Mouse (Mus musculus) limb, embryonic 13.5 days (tissue): ENCODE results near the gene Tubgcp3. TPM values are rescaled to one million over a fixed set of nuclear protein-coding genes. Genes with fewer than 3 reads are reported as not detected.
A peak's percentile ranks its signal among the peaks of the same experiment; 100 is the strongest.

ENCODE experiments used
- ATAC-seq: fragments of 200-750 bp; cut with Nextera tagmentation; 2 replicates; pipeline ENCODE4 v1.8.0; 2017; ENCODE audit warnings: low read depth, moderate number of reproducible peaks, moderate TSS enrichment; ENCODE audit not compliant: low FRiP score
- H3K27ac ChIP-seq: fragments of 300-500 bp; sonication (generic); 2 replicates; pipeline ENCODE4 v1.5.1; 2015; ENCODE audit warnings: inconsistent platforms, mild to moderate bottlenecking, moderate library complexity
- H3K27me3 ChIP-seq: fragments of 300-500 bp; sonication (generic); 2 replicates; pipeline ENCODE4 v1.6.1; 2015; ENCODE audit warnings: mild to moderate bottlenecking, inconsistent platforms
- H3K36me3 ChIP-seq: fragments of 300-500 bp; sonication (generic); 2 replicates; pipeline ENCODE4 v1.6.1; 2015; ENCODE audit warnings: inconsistent platforms, mild to moderate bottlenecking, moderate library complexity
- H3K4me1 ChIP-seq: fragments of 300-500 bp; sonication (generic); 2 replicates; pipeline ENCODE4 v1.6.1; 2015; ENCODE audit warnings: inconsistent platforms
- H3K4me2 ChIP-seq: fragments of 300-500 bp; sonication (generic); replicated peaks from 2 replicates; pipeline ENCODE4 v1.6.1; 2015; ENCODE audit warnings: inconsistent platforms, mild to moderate bottlenecking, moderate library complexity
- H3K4me3 ChIP-seq: fragments of 300-500 bp; sonication (generic); 2 replicates; pipeline ENCODE4 v1.5.1; 2015; ENCODE audit warnings: moderate library complexity, mild to moderate bottlenecking, inconsistent platforms
- H3K9ac ChIP-seq: fragments of 300-500 bp; sonication (generic); 2 replicates; pipeline ENCODE4 v1.6.1; 2015; ENCODE audit warnings: mild to moderate bottlenecking, inconsistent platforms
- H3K9me3 ChIP-seq: fragments of 300-500 bp; sonication (generic); 2 replicates; pipeline ENCODE4 v1.6.1; 2016; ENCODE audit warnings: inconsistent platforms
- WGBS: fragments of 180-500 bp; shearing (Covaris S2); methylation state at CpG from one replicate; pipeline ENCODE4 v1.1.7; 2015; 5-methylcytosine and 5-hydroxymethylcytosine counted together
- polyA plus RNA-seq: library from polyadenylated mRNA; unstranded; fragments of >200 nt; fragmentation: Nextera tagmentation; extraction: Ambion mirVana; gene quantifications from 2 replicates; pipeline ENCODE4 v1.2.1, GENCODE M21; 2015

The Tubgcp3 gene
- 36.3 and 40.7 TPM in 2 replicates for polyA plus RNA-seq

DNA sequence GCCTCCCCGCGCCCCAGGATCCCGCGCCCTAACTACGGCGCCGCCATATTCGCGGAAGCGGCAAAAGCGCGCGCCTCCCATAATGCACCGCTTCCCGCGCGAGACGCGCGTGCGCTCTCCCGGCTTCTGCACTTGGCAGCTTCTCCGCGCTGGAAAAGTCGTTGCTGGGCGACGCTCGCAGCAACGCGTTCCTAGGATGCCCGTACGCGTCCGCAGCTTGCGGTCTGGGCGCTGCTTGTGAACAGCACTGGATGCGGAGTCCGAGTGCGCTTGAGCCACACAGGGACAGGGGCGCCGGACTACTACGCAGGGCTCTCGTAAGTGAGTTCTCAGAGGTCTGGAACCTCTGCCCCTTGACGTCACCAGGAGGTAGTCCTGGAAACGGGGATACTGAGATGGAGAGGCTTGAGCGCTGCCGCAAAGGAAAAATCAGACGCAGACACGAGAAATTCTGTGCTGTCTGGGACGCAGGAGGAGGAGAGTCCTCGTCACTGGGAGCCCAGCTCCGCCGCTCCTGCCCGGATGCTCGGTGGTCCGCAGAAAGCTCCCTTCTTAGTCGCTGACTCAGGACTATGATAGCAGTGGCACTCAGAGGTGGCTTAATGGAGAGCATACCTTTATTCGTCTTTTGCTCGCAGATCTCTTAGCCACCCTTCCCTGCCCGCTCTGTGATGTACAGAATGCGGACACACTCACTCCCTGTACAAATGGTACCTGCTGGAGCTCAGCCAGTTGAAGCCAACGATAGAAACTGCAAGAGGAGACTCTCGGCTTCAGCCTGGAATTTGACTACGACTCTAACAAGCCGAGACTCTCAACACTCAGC, at the start of gene Tubgcp3:
Gene Tubgcp3 (minus strand): TSS at position 193 of the 826 bp plus-strand sequence.
- H3K4me1 ChIP-seq = peaks cover 15% of the 10 kb centered on the region
- peak; percentile 94 for ATAC-seq
- peak within 1 kb of the TSS; percentile 85 for H3K4me2 ChIP-seq
- WGBS = under 1% methylated on average over 65 of the region's 65 CpGs
- no peaks in the 10 kb centered on the region for H3K9me3 ChIP-seq
- H3K27ac ChIP-seq = peak within 1 kb of the TSS; percentile 44
- H3K9ac ChIP-seq = peak within 1 kb of the TSS; percentile 95
- no peaks in the 10 kb centered on the region for H3K27me3 ChIP-seq
- peak within 1 kb of the TSS; percentile 93 for H3K4me3 ChIP-seq
- H3K36me3 ChIP-seq = peaks cover 5% of the 10 kb centered on the region

- H3K9me3 ChIP-seq = no peaks in the 10 kb centered on the region
- H3K27ac ChIP-seq = no peak overlapping the region
- H3K9ac ChIP-seq = no peak overlapping the region
- no peak overlapping the region for H3K4me2 ChIP-seq
- no peaks in the 10 kb centered on the region for H3K36me3 ChIP-seq
- ATAC-seq = no peak
- WGBS = 77% methylated on average over 9 of the region's 9 CpGs
- peaks cover 4% of the 10 kb centered on the region; the same call in 1 of the 2 replicates for H3K4me1 ChIP-seq
- H3K27me3 ChIP-seq = no peaks in the 10 kb centered on the region
- no peak overlapping the region for H3K4me3 ChIP-seq
Measured at GRCm38 (mm10) chr8:12719091-12719490, 47.0 kb upstream of the Tubgcp3 start.

DNA sequence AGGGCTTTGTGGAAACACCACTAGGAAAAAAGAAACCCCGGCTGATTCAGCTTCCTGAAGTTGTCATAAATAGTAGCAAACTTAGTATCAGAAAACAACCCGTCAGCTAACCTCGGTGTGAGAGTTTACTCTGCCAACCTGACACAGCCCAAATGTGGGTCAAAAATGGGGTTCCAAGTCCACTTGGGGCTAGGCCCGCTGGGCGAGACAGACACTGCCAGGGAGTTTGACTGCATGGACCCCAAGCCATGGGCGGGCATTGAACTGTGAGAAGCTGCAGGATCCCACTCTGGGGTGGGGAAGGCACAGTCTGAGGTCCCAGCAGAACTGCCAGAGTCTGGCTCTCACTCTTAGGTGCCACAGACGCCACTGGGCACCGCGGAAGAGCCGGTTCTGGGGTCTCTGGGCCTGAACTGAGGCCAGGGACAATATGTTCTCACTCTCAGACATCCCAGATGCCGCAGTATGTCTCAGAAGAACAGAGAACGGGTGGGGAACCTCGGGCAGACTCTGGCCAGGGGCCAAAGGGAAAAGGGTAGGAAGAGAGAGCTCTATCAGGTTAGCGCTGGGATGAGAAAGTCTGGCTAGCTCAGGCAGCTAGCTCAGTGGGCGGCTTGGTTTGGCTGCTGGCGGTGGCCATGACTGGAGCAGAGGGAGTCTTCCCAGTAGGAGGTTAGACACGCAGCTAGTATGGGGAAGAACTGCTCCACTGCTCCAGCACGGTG, 44.0 kb upstream of the Tubgcp3 start:
- Histone ChIP-seq H3K36me3 (no peaks in the 10 kb centered on the region), H3K9ac (no peak overlapping the region), H3K4me3 (no peak overlapping the region), H3K27me3 (no peaks in the 10 kb centered on the region), H3K4me1 (peaks cover 4% of the 10 kb centered on the region; the same call in 1 of the 2 replicates), H3K27ac (no peak overlapping the region), H3K4me2 (no peak overlapping the region), H3K9me3 (no peaks in the 10 kb centered on the region)
- 84% methylated on average over 18 of the region's 18 CpGs for WGBS
- no peak for ATAC-seq

DNA sequence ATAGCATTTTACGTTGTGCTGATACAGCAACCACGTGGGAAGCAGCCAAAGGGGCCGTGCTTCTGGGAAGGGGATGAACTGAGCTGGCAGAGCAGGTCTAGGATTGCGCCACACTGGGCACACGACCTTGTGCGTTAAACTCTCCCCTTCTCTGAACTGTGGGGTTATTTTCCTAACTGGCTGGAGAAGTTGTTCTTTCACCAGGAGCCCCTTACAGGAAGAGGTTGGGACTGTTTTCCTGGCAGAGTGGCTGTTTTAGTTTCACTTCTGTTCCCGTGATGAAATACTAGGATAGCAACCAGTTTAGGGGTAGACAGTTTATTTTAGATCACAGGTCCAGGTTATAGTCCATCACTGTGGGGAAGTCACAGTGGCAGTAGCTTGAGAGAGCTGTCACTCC, 39.6 kb upstream of the Tubgcp3 start:
- H3K4me3 ChIP-seq = no peak overlapping the region
- ATAC-seq = no peak
- 76% methylated on average over 7 of the region's 7 CpGs for WGBS

DNA sequence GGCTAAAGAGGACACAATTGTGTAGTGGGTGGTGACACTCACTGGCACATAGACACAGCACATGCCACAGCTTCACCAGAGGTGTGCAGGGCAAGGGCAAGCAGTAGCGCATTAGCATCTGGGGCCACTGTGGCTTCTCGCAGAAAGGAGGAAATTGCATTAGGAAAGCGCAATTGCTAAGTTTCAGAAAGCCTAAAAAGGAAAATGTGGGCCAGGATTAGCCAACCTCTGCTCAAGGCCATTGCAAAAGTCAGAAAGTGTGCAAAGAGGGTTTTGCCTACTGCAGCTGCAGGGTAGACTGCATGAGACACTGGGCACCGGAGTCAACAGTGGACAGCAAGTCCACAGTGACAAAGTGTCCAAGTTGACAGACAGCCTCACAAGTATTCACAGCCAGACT, 31.5 kb upstream of the Tubgcp3 start:
- H3K4me3 ChIP-seq = no peak overlapping the region
- H3K4me1 ChIP-seq = no peaks in the 10 kb centered on the region
- 88% methylated on average over 4 of the region's 4 CpGs for WGBS
- H3K27me3 ChIP-seq = peaks cover 23% of the 10 kb centered on the region
- ATAC-seq = no peak
- no peaks in the 10 kb centered on the region for H3K36me3 ChIP-seq
- no peak overlapping the region for H3K27ac ChIP-seq
- H3K9me3 ChIP-seq = 0 out of 2 replicates have a peak, but pooled peaks cover 6% of the 10 kb centered on the region
- H3K9ac ChIP-seq = no peak overlapping the region
- no peak overlapping the region for H3K4me2 ChIP-seq

More for the DNA sequence above, 39.6 kb upstream of the Tubgcp3 start:
- Histone ChIP-seq H3K36me3 (no peaks in the 10 kb centered on the region), H3K9me3 (0 out of 2 replicates have a peak, but pooled peaks cover 6% of the 10 kb centered on the region), H3K4me2 (no peak overlapping the region), H3K9ac (no peak overlapping the region), H3K27me3 (peaks cover 17% of the 10 kb centered on the region; the same call in 1 of the 2 replicates), H3K27ac (no peak overlapping the region), H3K4me1 (no peaks in the 10 kb centered on the region)

GRCm38 (mm10) chr8:12702290-12702689, 30.2 kb upstream of the Tubgcp3 start:
- Histone ChIP-seq H3K9me3 (0 out of 2 replicates have a peak, but pooled peaks cover 6% of the 10 kb centered on the region), H3K4me3 (no peak overlapping the region), H3K27ac (no peak overlapping the region), H3K9ac (no peak overlapping the region), H3K4me1 (no peaks in the 10 kb centered on the region), H3K36me3 (no peaks in the 10 kb centered on the region), H3K27me3 (peaks cover 15% of the 10 kb centered on the region), H3K4me2 (no peak overlapping the region)
- WGBS = 51% methylated on average over 8 of the region's 8 CpGs
- no peak for ATAC-seq

DNA sequence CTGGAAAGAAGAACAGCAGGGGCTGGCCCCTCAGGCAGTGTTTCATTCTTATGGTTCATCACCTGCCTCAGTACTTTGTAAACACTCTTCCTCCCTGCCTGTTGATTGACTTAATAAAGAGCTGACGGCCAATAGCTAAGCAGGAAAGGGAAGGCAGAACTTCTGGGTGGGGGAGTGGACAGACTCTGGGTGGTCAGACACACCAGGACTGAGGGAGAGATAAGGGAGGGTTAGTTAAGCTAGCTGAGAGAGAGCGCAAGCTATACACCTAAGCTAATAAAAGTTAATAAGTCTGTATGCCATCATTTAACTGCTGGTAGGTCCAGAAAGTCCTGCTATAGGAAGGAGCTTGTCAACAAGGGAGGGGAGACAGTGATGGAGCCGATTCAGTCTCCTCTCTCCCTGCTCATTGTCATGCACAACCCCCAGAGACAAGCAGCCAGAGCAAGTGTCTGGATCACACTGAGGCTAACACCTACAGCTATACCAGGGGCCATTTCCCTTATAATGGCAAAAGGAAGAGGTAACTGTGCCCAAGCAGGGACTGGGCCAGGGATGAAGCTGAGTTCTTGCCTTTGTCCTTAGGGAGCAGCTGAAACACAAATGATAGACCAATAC, 26.7 kb upstream of the Tubgcp3 start:
- Histone ChIP-seq H3K4me2 (no peak overlapping the region), H3K9ac (no peak overlapping the region), H3K36me3 (no peaks in the 10 kb centered on the region), H3K4me1 (no peaks in the 10 kb centered on the region), H3K27me3 (peaks cover 13% of the 10 kb centered on the region), H3K4me3 (no peak overlapping the region), H3K27ac (no peak overlapping the region), H3K9me3 (no peaks in the 10 kb centered on the region)
- WGBS = 27% methylated on average over 3 of the region's 3 CpGs
- no peak for ATAC-seq

DNA sequence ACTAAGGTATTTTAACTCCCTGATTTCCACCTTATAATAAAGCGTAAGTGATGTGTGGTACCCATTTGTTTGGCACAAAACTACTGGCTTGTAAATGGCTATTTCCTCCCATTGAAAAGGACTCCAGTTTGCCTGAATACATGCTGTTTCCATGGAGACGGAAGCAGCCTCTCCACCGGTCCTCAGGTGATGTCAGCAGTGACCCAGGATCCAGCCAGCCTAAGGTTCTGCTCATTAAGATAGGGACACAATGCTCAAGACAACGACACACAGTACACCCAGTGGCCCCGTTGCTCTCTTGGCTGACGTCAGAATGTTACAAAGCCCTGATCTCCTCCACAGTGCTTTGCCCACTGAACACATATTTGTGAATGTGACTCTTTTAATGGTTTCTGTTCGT, 16.8 kb upstream of the Tubgcp3 start:
- no peak for ATAC-seq
- H3K4me3 ChIP-seq = no peak overlapping the region
- no peaks in the 10 kb centered on the region for H3K36me3 ChIP-seq
- no peaks in the 10 kb centered on the region for H3K9me3 ChIP-seq
- H3K9ac ChIP-seq = no peak overlapping the region
- no peak overlapping the region for H3K4me2 ChIP-seq
- H3K4me1 ChIP-seq = no peaks in the 10 kb centered on the region
- H3K27me3 ChIP-seq = 0 out of 2 replicates have a peak, but pooled peaks cover 3% of the 10 kb centered on the region
- 63% methylated on average over 7 of the region's 7 CpGs for WGBS
- no peak overlapping the region for H3K27ac ChIP-seq

- WGBS = 3% methylated on average over 7 of the region's 7 CpGs
- no peak overlapping the region for H3K27ac ChIP-seq
- ATAC-seq = peak; percentile 76
Measured at GRCm38 (mm10) chr8:12677529-12677928, 5.5 kb upstream of the Tubgcp3 start.

DNA sequence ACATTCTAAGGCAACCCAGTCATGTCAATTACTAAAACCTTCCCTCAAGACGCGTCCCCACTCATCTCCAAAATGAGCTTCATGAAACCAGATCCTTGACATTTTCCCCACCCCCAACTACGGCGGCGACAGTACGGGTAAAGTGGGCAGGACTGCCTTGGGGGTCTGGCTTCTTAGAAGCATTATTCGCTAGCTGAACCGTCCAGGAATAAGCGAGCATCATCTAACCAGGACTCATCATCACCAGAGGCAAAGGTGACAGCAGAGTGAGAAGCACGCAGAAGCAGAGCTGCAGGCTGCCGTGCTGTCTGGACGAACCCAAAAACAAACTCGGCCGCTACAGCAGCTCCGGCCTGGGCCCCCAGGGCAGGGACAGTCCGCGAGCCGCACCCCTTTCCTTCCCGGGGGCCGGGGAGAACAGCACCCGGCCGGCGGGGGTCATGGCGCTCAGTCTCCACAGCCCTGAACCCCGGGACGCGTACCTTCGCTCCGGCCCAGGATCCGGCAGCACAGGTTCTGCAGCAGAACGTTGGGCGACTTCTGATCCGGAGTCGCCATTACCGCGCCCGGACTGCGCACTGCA, 484 bp downstream of the Tubgcp3 start:
- Histone ChIP-seq H3K9me3 (no peaks in the 10 kb centered on the region), H3K4me2 (peak overlapping the region; percentile 85), H3K36me3 (peaks cover 5% of the 10 kb centered on the region), H3K4me3 (peak overlapping the region; percentile 93), H3K27me3 (no peaks in the 10 kb centered on the region), H3K4me1 (peaks cover 15% of the 10 kb centered on the region), H3K27ac (peak overlapping the region; percentile 44), H3K9ac (peak overlapping the region; percentile 95)
- WGBS = under 1% methylated on average over 38 of the region's 38 CpGs
- ATAC-seq = peak; percentile 82; the same call in 1 of the 2 replicates

More at GRCm38 (mm10) chr8:12677529-12677928, 5.5 kb upstream of the Tubgcp3 start:
- Histone ChIP-seq H3K4me3 (no peak overlapping the region), H3K4me1 (peaks cover 4% of the 10 kb centered on the region), H3K9ac (no peak overlapping the region), H3K27me3 (peaks cover 17% of the 10 kb centered on the region; the same call in 1 of the 2 replicates), H3K9me3 (no peaks in the 10 kb centered on the region), H3K36me3 (no peaks in the 10 kb centered on the region), H3K4me2 (no peak overlapping the region)

DNA sequence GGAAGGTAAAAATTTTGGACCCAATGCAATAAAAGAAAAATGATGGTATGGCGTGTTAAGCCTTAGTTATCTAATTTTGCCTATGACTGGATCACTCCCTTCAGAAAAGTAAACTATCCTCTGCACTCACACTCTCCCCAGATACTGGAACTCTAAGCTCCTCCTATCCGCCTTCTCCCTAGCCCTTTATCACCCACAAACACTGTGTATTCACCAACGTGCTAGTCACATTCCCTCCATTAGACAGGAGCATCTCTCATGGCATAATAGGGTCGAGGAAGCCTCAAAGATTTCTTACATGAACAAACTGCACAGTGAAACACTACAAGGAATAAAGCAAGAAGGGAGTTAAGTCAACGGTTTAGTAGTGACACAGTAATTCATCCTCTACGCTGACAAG, 1.1 kb downstream of the Tubgcp3 start:
- 34% methylated on average over 6 of the region's 6 CpGs for WGBS
- Histone ChIP-seq H3K36me3 (peaks cover 5% of the 10 kb centered on the region), H3K27ac (no peak overlapping the region), H3K4me1 (peaks cover 15% of the 10 kb centered on the region), H3K9me3 (no peaks in the 10 kb centered on the region), H3K4me2 (peak overlapping the region; percentile 85), H3K9ac (peak overlapping the region; percentile 95), H3K4me3 (peak overlapping the region; percentile 93), H3K27me3 (no peaks in the 10 kb centered on the region)
- ATAC-seq = no peak
